Comparison of ENCODE assay signal across 10 mouse cellular contexts in the genomic region with DNA sequence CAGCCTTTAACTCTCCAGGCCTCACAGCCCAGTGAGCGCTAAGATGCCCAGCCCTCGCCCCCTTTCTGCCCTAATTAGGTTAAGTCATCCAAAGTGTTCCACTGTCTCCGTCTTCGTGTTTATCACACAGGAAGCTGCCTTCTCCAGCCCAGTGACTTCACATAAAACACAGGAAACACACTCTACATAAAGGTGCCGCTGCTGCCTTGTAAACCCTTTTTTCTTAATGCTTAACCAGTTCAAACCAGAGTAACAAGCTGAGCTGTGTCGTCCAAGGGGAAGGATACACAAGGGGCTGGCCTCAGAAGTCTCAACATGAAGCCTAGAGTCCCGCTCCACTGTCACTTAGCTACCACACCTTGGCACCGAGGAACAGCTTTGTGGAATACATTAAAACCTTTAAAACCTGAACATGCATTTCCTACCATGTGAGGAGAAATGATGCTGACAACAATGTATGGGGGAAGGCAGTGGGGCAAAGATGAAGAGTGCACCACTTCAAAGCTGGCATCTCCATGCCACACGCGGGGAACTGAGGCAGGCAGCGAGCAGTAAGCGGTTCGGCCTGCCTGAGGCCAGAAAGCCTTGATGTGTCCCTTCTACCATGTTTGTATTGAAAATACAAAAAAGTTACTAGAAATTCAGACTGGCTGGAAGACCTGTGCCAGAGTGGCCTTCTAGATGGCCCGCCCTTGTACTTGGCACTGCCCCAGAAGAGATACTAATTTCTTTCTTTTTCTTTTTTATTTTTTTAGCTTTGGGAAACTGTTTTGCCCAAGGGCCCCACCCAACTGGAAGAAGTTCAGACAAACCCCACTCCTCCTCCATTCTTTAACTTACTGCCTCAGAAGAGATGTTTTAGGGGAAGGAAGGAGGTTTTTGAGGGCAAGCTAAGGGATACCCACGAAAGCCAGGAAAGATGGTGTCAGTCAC. TPM values are rescaled to one million over a fixed set of nuclear protein-coding genes. Genes with fewer than 3 reads are reported as not detected.
A peak's percentile ranks its signal among the peaks of the same experiment; 100 is the strongest.
DNase-seq lines count a peak whose midpoint lies in the region; ATAC-seq and TF ChIP-seq lines count a peak whose summit lies in the region.
"Had no signal": no experiment of that assay in that cellular context is flagged by ENCODE, and none has a peak within 500 bp of the region (broad histone marks: within the 10 kb centered on the region; RNA-seq: fewer than 3 reads in every experiment).

No protein-coding gene starts in this region.

- H3K9me3 ChIP-seq in forebrain, embryonic 10.5 days = no peaks in the 10 kb centered on the region
- H3K9me3 ChIP-seq in forebrain, embryonic 16.5 days (ENCODE audit: control insufficient read depth, low read length) = no peaks in the 10 kb centered on the region
- no peaks in the 10 kb centered on the region for H3K9me3 ChIP-seq in kidney, postnatal 0 days (replicated peaks; ENCODE audit: low read length)
- H3K9me3 ChIP-seq: embryonic facial prominence, embryonic 13.5 days; G1E had no signal

- TF ChIP-seq CTCF in kidney, postnatal 0 days (IDR thresholded peaks at IDR 0.05; ENCODE audit: low read depth) = no peak

- no peak overlapping the region for H3K4me3 ChIP-seq in forebrain, embryonic 10.5 days
- no peak overlapping the region for H3K4me3 ChIP-seq in forebrain, embryonic 16.5 days (replicated peaks; ENCODE audit: low read length)
- H3K4me3 ChIP-seq in kidney, postnatal 0 days (replicated peaks; ENCODE audit: low read depth, low read length) = no peak overlapping the region
- H3K4me3 ChIP-seq in myocyte = no peak overlapping the region
- H3K4me3 ChIP-seq: embryonic facial prominence, embryonic 13.5 days had no signal

- H3ac ChIP-seq in myocyte (ENCODE audit: control insufficient read depth, insufficient read length) = no peak overlapping the region

- H3K79me2 ChIP-seq in myocyte (ENCODE audit: control insufficient read depth, insufficient read depth) = peaks cover 100% of the 10 kb centered on the region

- peaks cover 43% of the 10 kb centered on the region for H3K36me3 ChIP-seq in forebrain, embryonic 10.5 days (replicated peaks)
- no peaks in the 10 kb centered on the region for H3K36me3 ChIP-seq in forebrain, embryonic 16.5 days (ENCODE audit: control insufficient read depth, insufficient read depth)
- 0 out of 2 replicates have a peak, but pooled peaks cover 3% of the 10 kb centered on the region for H3K36me3 ChIP-seq in kidney, postnatal 0 days (ENCODE audit: insufficient read depth, low read length)
- peaks cover 38% of the 10 kb centered on the region for H3K36me3 ChIP-seq in myocyte (ENCODE audit: control insufficient read depth, insufficient read depth)
- H3K36me3 ChIP-seq: embryonic facial prominence, embryonic 13.5 days had no signal

- WGBS in forebrain, embryonic 10.5 days = 82% methylated on average over 15 of the region's 15 CpGs
- 79% methylated on average over 15 of the region's 15 CpGs for WGBS in forebrain, embryonic 16.5 days
- WGBS in kidney, postnatal 0 days = 45% methylated on average over 15 of the region's 15 CpGs

- no peak overlapping the region for H3K4me2 ChIP-seq in forebrain, embryonic 16.5 days (ENCODE audit: low read length)
- peak overlapping the region; percentile 14; the same call in 1 of the 2 replicates for H3K4me2 ChIP-seq in kidney, postnatal 0 days (ENCODE audit: low read length)
- peak overlapping the region; percentile 92 for H3K4me2 ChIP-seq in myocyte (ENCODE audit: low read depth)
- H3K4me2 ChIP-seq: embryonic facial prominence, embryonic 13.5 days had no signal

- peaks cover 78% of the 10 kb centered on the region for H3K4me1 ChIP-seq in forebrain, embryonic 10.5 days
- H3K4me1 ChIP-seq in forebrain, embryonic 16.5 days (replicated peaks; ENCODE audit: control insufficient read depth, insufficient read depth, low read length) = peaks cover 17% of the 10 kb centered on the region
- peaks cover 73% of the 10 kb centered on the region for H3K4me1 ChIP-seq in kidney, postnatal 0 days (replicated peaks; ENCODE audit: insufficient read depth, low read length)

- 0 out of 2 replicates have a peak overlapping the region, but pooled peaks have one; percentile 9 for H3K27ac ChIP-seq in forebrain, embryonic 10.5 days
- no peak overlapping the region for H3K27ac ChIP-seq in forebrain, embryonic 16.5 days (ENCODE audit: low read length)
- H3K27ac ChIP-seq in kidney, postnatal 0 days = peak overlapping the region; percentile 52
- H3K27ac ChIP-seq: embryonic facial prominence, embryonic 13.5 days had no signal

- peak; percentile 29 for TF ChIP-seq POLR2A in myocyte (IDR thresholded peaks at IDR 0.05; ENCODE audit: insufficient read length, low read depth)

- DNase-seq in forebrain, embryonic 10.5 days (ENCODE audit: extremely low spot score, low spot score) = no peak
- peak; percentile 75 to 81 for DNase-seq in CD8-positive naive resting alpha-beta T cell, adult 2 months (ENCODE audit: low read depth in 2 of 2, low spot score in 2 of 2)
- DNase-seq in kidney, postnatal 0 days (ENCODE audit: low spot score) = peak; percentile 64
- DNase-seq in embryo, embryonic 9.5 days (ENCODE audit: extremely low spot score) = no peak
- no peak for DNase-seq in c-Kit-positive CD71-positive TER-119-positive erythroid progenitor cells, embryonic 14.5 days (ENCODE audit: low spot score)
- DNase-seq in right cerebral cortex, postnatal 10 days (ENCODE audit: low spot score in 2 of 2) = no peak

- H3K27me3 ChIP-seq in forebrain, embryonic 10.5 days (ENCODE audit: poor library complexity, severe bottlenecking) = no peaks in the 10 kb centered on the region
- no peaks in the 10 kb centered on the region for H3K27me3 ChIP-seq in forebrain, embryonic 16.5 days (replicated peaks; ENCODE audit: control insufficient read depth, insufficient read depth, low read length)
- H3K27me3 ChIP-seq in kidney, postnatal 0 days (ENCODE audit: insufficient read depth, low read length) = no peaks in the 10 kb centered on the region
- no peaks in the 10 kb centered on the region for H3K27me3 ChIP-seq in myocyte (ENCODE audit: control insufficient read depth, insufficient read depth, insufficient read length)
- H3K27me3 ChIP-seq: embryonic facial prominence, embryonic 13.5 days had no signal

- no peak overlapping the region for H3K9ac ChIP-seq in forebrain, embryonic 16.5 days (replicated peaks; ENCODE audit: low read depth, low read length)
- no peak overlapping the region for H3K9ac ChIP-seq in kidney, postnatal 0 days (ENCODE audit: low read depth, low read length)

- no peak for ATAC-seq in forebrain, embryonic 16.5 days
- peak; percentile 31; the same call in 1 of the 2 replicates for ATAC-seq in kidney, postnatal 0 days (replicated peaks; ENCODE audit: low FRiP score, low read depth)

TF ChIP-seq in myocyte, 11 proteins besides CTCF, POLR2A, EP300 and RAD21:
- TF ChIP-seq POLR2AphosphoS2 (IDR thresholded peaks at IDR 0.05; ENCODE audit: insufficient read length, low read depth) = peak; percentile 70
- TF ChIP-seq REST (IDR thresholded peaks at IDR 0.05; ENCODE audit: insufficient read depth, insufficient read length) = no peak

RNA-seq across cellular contexts. Expression of gene Myh9, which starts 7.4 kb away (rescaled TPM):
- polyA plus RNA-seq in forebrain, embryonic 10.5 days (2016; fragmentation: Nextera tagmentation; extraction: Ambion mirVana) = 35.6 and 36.8 TPM in 2 replicates
- polyA plus RNA-seq in forebrain, embryonic 16.5 days (2015; fragmentation: Nextera tagmentation; extraction: Ambion mirVana) = 12.2 and 13.6 TPM in 2 replicates
- polyA plus RNA-seq in kidney, postnatal 0 days (2015; fragmentation: Nextera tagmentation; extraction: Ambion mirVana) = 52.9 and 57.2 TPM in 2 replicates
- 466 TPM for polyA plus RNA-seq in myocyte (2012; fragmentation: generic; extraction: Trizol)

Comparison
In these comparisons a context has a peak if more than half of its experiments do, and no peak if none do; other contexts are left out.
1. DNase-seq: peak in CD8-positive naive resting alpha-beta T cell, adult 2 months (2 of 2) and kidney, postnatal 0 days (single experiment); none in forebrain, embryonic 10.5 days (single experiment), embryo, embryonic 9.5 days (single experiment), c-Kit-positive CD71-positive TER-119-positive erythroid progenitor cells, embryonic 14.5 days (single experiment) and right cerebral cortex, postnatal 10 days (0 of 2).